Mouse (Mus musculus) kidney, adult 8-10 months (tissue): ENCODE data around the gene Magi1.

Experiments used
- DNase-seq, 2 experiments: peaks; one replicate each; pipeline ENCODE4 v3.0.0; 2022

The Magi1 gene

GRCm38 (mm10) chr6:93936359-93936758 lies 347.4 kb downstream of the Magi1 start:
- peak; percentile 15 to 27 for DNase-seq

GRCm38 (mm10) chr6:93935793-93936192 lies 347.9 kb downstream of the Magi1 start:
- DNase-seq, result no peak

DNA sequence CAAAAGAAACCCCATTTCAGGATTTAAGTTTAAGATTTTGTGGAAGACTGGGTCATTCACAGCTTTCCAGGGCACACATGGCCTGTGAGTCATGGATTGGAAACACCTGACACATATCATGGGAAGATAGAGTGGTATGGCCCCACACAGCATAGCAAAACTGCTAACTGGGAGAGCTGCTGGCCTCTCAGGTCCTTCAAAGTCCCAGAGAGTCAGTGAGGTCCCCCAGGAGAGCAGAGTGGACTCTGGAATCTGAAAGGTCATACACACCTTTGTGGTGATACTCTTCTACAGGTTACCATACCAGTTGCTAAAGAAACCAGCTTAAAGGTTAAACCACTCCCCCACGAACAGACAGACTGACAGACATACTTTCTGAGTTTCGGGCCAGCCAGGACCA lies 349.0 kb downstream of the Magi1 start:
- no peak for DNase-seq

- no peak for DNase-seq
Measured at GRCm38 (mm10) chr6:93924568-93924967, 359.1 kb downstream of the Magi1 start.

- no peak for DNase-seq
Measured at GRCm38 (mm10) chr6:93923972-93924371, 359.7 kb downstream of the Magi1 start.

- DNase-seq, result no peak
Measured at GRCm38 (mm10) chr6:93923351-93923750, 360.4 kb downstream of the Magi1 start.

DNA sequence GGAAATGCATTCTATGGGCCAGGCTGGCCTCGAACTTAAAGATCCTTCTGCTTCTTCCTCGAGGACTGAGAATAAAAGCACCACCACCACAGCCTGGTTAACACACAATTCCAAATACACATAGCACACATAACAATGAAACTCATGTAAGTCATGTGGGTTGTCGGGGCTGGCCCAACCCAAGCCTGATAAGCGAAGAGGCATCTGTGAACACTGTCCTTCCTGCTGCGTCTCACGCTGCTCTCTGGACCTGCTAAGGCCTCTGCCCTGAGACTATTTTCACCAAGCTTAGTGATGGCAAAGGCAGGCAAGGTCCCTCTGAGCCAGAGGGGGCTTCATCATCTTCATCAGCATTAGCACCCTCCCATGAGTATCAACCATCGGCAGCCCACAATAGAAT lies 360.8 kb downstream of the Magi1 start:
- DNase-seq, result no peak

GRCm38 (mm10) chr6:93913226-93913861 lies 370.4 kb downstream of the Magi1 start:
- DNase-seq, result no peak

DNA sequence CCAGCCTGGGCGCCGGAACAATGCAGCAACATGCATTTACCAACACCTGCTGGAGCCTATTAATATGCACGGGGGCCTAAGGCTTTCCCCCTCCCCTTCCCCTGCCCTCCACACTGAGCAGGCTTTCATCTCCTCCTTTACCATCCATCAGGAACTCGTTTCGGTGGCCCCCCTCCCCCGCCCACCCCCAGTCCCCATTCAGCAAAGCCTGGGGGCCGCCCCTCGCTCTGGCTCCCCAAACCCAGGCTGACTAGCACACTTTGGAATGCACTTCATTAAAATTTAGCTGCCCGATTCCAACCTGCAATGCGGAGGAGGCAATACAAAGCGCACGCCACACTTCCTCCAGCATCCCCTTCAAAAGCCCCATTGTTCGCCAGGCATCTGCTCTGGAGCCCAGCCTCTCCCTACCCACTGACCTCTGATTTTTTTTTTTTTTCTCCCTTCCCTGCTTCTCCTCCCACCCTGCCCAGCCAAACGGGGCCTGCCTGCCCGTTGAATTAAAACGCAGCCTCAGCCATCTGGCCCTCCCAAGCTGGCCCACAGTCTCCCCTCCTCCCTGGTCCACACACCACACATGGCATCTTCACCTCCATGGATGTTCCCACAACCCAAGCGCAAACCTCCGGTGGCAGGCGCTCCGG lies 371.0 kb downstream of the Magi1 start:
- no peak for DNase-seq

DNA sequence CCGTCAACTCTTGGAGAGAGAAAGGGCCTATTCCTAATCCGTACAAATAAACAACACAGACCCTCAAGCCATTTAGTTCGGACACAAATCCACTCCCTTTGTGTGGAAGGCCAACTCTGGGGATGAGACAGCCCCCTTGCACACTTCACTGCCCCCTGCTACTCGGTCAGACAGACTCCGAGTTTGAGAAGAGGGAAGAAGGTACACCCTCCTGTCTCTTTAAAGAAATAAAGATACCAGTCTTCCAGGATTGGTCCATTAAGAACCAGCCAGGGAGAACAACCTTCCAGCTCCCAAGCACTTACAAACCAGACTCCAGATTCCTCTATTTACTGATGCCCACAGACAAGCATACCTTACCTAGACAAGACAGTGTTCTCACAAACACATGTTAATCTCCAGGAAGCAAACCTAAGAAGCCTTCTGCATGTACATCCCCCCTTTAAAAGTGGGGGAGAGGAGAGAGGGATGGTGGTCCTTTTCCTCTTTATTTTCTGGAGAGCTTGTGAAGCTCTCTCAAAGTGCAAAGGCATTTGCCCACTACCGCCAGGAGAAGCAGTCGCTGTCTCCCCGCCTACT lies 371.6 kb downstream of the Magi1 start:
- DNase-seq, result no peak

GRCm38 (mm10) chr6:93911420-93911819 lies 372.3 kb downstream of the Magi1 start:
- DNase-seq, result no peak

- no peak for DNase-seq
Measured at GRCm38 (mm10) chr6:93909976-93910375, 373.7 kb downstream of the Magi1 start.

GRCm38 (mm10) chr6:93904987-93905386 lies 378.7 kb downstream of the Magi1 start:
- DNase-seq, result no peak

- DNase-seq, result no peak
Measured at GRCm38 (mm10) chr6:93902239-93902638, 381.5 kb downstream of the Magi1 start.

GRCm38 (mm10) chr6:93901408-93901807 lies 382.3 kb downstream of the Magi1 start:
- no peak for DNase-seq

DNA sequence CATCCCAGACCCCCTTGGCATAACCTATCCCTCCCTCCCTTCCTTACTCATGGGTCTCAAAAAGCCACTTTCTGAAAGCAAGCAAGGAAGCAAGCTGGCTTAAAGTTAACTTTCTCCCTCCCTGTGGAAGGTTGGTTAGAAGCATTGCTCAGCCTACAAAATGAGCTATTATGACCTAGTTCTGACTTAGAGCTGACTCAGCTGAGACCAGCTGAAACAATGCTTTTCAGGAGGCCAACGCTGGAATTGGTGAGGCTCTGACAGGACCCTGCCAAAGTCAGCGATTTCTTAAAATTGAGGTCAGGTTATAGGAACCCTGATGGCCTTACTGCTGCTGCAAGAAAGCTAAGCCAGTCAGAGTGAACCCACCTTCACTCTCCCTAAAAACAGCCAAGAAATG lies 386.2 kb downstream of the Magi1 start:
- no peak for DNase-seq

GRCm38 (mm10) chr6:93895721-93896120 lies 388.0 kb downstream of the Magi1 start:
- no peak for DNase-seq

DNA sequence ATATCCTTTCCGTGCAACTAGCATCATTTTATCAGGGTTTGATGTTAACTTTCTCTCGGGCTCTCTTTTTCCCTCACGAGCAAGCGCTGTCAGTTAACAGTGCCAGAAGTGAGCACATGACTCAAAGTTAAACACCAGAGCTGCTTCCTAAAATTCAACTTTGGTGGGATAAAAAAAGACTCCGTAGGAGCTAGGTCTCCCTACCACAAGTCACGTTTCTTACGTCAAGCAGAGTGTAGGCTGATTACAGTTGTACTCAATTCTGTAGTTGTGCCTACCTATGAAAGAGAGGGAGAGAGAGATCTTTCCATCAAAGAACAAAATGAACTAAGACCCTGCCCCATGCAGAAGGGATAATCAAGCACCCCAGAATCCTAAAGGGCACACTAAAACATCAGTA lies 389.8 kb downstream of the Magi1 start:
- DNase-seq, result no peak

GRCm38 (mm10) chr6:93892922-93893321 lies 390.8 kb downstream of the Magi1 start:
- no peak for DNase-seq

- no peak for DNase-seq
Measured at GRCm38 (mm10) chr6:93890011-93890410, 393.7 kb downstream of the Magi1 start.

DNA sequence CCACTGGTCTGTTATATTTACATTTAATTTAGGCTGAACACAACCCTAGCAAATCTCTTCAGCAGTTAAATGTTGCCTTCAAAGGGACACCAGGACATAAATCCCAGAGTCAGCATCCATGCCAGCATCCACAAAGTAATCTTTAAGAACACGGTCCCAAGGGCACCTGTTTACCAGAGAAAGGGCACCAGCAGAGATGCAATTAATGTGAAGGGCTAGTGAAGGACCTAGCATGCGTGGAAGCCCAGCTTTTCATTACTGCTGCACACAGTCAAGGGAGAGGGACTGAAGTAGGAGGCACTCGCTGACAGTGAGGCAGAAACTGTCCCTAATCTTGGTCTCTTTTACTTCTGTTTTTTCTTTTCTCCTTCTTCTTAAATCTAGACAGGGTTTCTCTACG lies 406.4 kb downstream of the Magi1 start:
- DNase-seq, result no peak

GRCm38 (mm10) chr6:93874936-93875335 lies 408.8 kb downstream of the Magi1 start:
- no peak for DNase-seq

GRCm38 (mm10) chr6:93874376-93874775 lies 409.3 kb downstream of the Magi1 start:
- DNase-seq, result no peak

GRCm38 (mm10) chr6:93873536-93873935 lies 410.2 kb downstream of the Magi1 start:
- no peak for DNase-seq

DNA sequence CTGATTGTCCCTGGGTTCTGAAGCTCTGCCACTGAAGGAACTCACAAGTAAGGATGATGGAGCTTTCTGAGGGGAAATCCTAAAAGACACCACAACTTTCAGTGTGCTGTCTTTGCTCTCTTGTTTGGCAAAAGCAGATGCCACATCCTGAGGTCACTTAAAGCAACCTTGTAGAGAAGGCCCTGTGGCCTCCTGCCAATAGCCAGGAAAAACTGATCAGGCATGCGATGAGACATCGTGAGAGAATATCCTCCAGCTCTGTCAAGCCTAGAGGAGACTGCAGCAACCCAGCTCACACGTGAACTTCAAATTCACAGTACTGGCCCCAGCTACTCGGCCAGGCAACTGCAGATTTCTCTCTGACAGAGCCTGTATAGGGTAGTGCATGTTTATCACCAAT lies 412.2 kb downstream of the Magi1 start:
- DNase-seq, result peak in 1 of 2 experiments; percentile 14
